Mouse (Mus musculus): ENCODE measurements around the gene Cdk5rap1. TPM values are rescaled to one million over a fixed set of nuclear protein-coding genes. Genes with fewer than 3 reads are reported as not detected.

The Cdk5rap1 gene
- polyA plus RNA-seq, 2 experiments = 4.2 to 10.0 TPM

GRCm38 (mm10) chr2:154374807-154375601 lies 2.2 kb upstream of the Cdk5rap1 start:
- no peak overlapping the region for H3K9ac ChIP-seq (replicated peaks)
- no peak for DNase-seq (ENCODE audit: low read depth in 3 of 3, low spot score in 3 of 3)
- H3K27ac ChIP-seq = no peak overlapping the region
- WGBS (ENCODE audit: insufficient replicate concordance) = 77% methylated on average over 6 of the region's 6 CpGs
- H3K9me3 ChIP-seq (ENCODE audit: control insufficient read depth, low read length) = no peaks in the 10 kb centered on the region
- H3K4me2 ChIP-seq (ENCODE audit: low read depth) = no peak overlapping the region
- H3K27me3 ChIP-seq (ENCODE audit: control insufficient read depth, insufficient read depth, low read length) = no peaks in the 10 kb centered on the region
- peaks cover 0 to 5% of the 10 kb centered on the region in 2 experiments; a peak in 1 of 4 replicates for H3K4me1 ChIP-seq (replicated peaks; ENCODE audit: control insufficient read depth in 2 of 2, insufficient read depth in 2 of 2, low read length in 1 of 2)
- TF ChIP-seq CTCF (IDR thresholded peaks at IDR 0.05; ENCODE audit: low read depth) (no peak), EP300 (IDR thresholded peaks at IDR 0.05; ENCODE audit: low read depth) (no peak)
- ATAC-seq (ENCODE audit: insufficient read depth) = no peak
- no peak overlapping the region for H3K4me3 ChIP-seq (ENCODE audit: insufficient read depth in 1 of 2, low read depth in 2 of 2, low read length in 2 of 2)
- no peaks in the 10 kb centered on the region for H3K36me3 ChIP-seq (replicated peaks; ENCODE audit: control insufficient read depth, insufficient read depth, low read depth)

DNA sequence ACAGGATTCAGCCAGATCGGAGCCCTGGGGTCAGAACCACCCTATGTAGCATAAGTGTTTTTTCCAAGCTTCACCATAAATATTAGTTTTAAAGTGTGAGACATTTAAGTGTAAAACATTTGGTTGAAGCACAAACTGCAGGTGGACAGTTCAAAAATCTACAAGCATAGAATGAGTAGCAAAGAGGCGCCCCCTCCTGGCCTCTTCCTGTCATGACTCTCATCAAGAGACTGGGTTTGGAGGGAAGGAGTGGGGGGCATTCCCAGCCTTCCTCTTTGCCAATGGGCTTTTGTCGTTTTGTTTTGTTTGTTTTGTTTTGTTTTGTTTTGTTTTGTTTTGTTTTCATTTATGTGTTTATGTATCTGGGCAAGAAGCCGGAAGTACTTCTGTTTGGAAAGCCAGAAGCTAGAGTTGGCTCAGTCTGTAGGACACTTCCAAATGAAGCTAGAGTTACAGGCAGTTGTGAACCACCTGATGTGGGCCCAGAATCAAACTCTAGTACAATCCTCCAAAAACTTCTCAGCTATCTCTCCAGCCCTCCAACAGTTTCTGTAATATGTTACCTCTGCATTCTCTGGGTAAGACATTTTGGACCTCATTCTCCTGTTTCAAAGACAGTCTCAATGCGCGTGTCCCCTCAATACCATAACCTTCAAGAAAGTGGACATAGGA lies 1.3 kb upstream of the Cdk5rap1 start:
- ATAC-seq (ENCODE audit: insufficient read depth) (no peak), DNase-seq (ENCODE audit: low read depth in 3 of 3, low spot score in 3 of 3) (peak; percentile 49 to 65 (median 50))
- 50% methylated on average over 6 of the region's 6 CpGs for WGBS (ENCODE audit: insufficient replicate concordance)
- TF ChIP-seq CTCF (IDR thresholded peaks at IDR 0.05; ENCODE audit: low read depth) (peak; percentile 82), EP300 (IDR thresholded peaks at IDR 0.05; ENCODE audit: low read depth) (no peak)
- Histone ChIP-seq H3K36me3 (replicated peaks; ENCODE audit: control insufficient read depth, insufficient read depth, low read depth) (no peaks in the 10 kb centered on the region), H3K9ac (replicated peaks) (no peak overlapping the region), H3K27me3 (ENCODE audit: control insufficient read depth, insufficient read depth, low read length) (no peaks in the 10 kb centered on the region), H3K4me1 (replicated peaks; ENCODE audit: control insufficient read depth in 2 of 2, insufficient read depth in 2 of 2, low read length in 1 of 2) (peaks cover 0 to 5% of the 10 kb centered on the region in 2 experiments; a peak in 1 of 4 replicates), H3K4me3 (ENCODE audit: insufficient read depth in 1 of 2, low read depth in 2 of 2, low read length in 2 of 2) (no peak overlapping the region), H3K27ac (no peak overlapping the region), H3K9me3 (ENCODE audit: control insufficient read depth, low read length) (no peaks in the 10 kb centered on the region), H3K4me2 (ENCODE audit: low read depth) (no peak overlapping the region)

GRCm38 (mm10) chr2:154372151-154372829 lies 520 bp downstream of the Cdk5rap1 start:
- peak overlapping the region; percentile 83 for H3K27ac ChIP-seq
- DNase-seq (ENCODE audit: low read depth in 3 of 3, low spot score in 3 of 3) (peak; percentile 78 to 81 (median 78)), ATAC-seq (ENCODE audit: insufficient read depth) (peak; percentile 90)
- H3K36me3 ChIP-seq (replicated peaks; ENCODE audit: control insufficient read depth, insufficient read depth, low read depth) = peaks cover 5% of the 10 kb centered on the region
- 1% methylated on average over 42 of the region's 42 CpGs for WGBS (ENCODE audit: insufficient replicate concordance)
- H3K9ac ChIP-seq (replicated peaks) = peak overlapping the region; percentile 89
- no peaks in the 10 kb centered on the region for H3K27me3 ChIP-seq (ENCODE audit: control insufficient read depth, insufficient read depth, low read length)
- H3K4me3 ChIP-seq (ENCODE audit: insufficient read depth in 1 of 2, low read depth in 2 of 2, low read length in 2 of 2) = peak overlapping the region; percentile 87 to 88
- peaks cover 0 to 5% of the 10 kb centered on the region in 2 experiments; a peak in 1 of 4 replicates for H3K4me1 ChIP-seq (replicated peaks; ENCODE audit: control insufficient read depth in 2 of 2, insufficient read depth in 2 of 2, low read length in 1 of 2)
- peak; percentile 29; the same call in 1 of the 2 replicates for TF ChIP-seq CTCF (IDR thresholded peaks at IDR 0.05; ENCODE audit: low read depth)
- no peak for TF ChIP-seq EP300 (IDR thresholded peaks at IDR 0.05; ENCODE audit: low read depth)
- H3K9me3 ChIP-seq (ENCODE audit: control insufficient read depth, low read length) = no peaks in the 10 kb centered on the region
- peak overlapping the region; percentile 75 for H3K4me2 ChIP-seq (ENCODE audit: low read depth)

GRCm38 (mm10) chr2:154367510-154367909 lies 5.3 kb downstream of the Cdk5rap1 start:
- peaks cover 11% of the 10 kb centered on the region for H3K36me3 ChIP-seq (replicated peaks; ENCODE audit: control insufficient read depth, insufficient read depth, low read depth)
- ATAC-seq (ENCODE audit: insufficient read depth) = no peak

More at GRCm38 (mm10) chr2:154367510-154367909, 5.3 kb downstream of the Cdk5rap1 start:
- H3K27me3 ChIP-seq (ENCODE audit: control insufficient read depth, insufficient read depth, low read length) = no peaks in the 10 kb centered on the region
- no peak overlapping the region for H3K4me3 ChIP-seq (ENCODE audit: insufficient read depth in 1 of 2, low read depth in 2 of 2, low read length in 2 of 2)
- no peak overlapping the region for H3K9ac ChIP-seq (replicated peaks)
- H3K9me3 ChIP-seq (ENCODE audit: control insufficient read depth, low read length) = no peaks in the 10 kb centered on the region
- H3K4me2 ChIP-seq (ENCODE audit: low read depth) = no peak overlapping the region
- TF ChIP-seq CTCF (IDR thresholded peaks at IDR 0.05; ENCODE audit: low read depth) (no peak), EP300 (IDR thresholded peaks at IDR 0.05; ENCODE audit: low read depth) (no peak)
- no peaks in the 10 kb centered on the region; a peak in 1 of 4 replicates for H3K4me1 ChIP-seq (replicated peaks; ENCODE audit: control insufficient read depth in 2 of 2, insufficient read depth in 2 of 2, low read length in 1 of 2)
- no peak for DNase-seq (ENCODE audit: low read depth in 3 of 3, low spot score in 3 of 3)
- H3K27ac ChIP-seq = no peak overlapping the region
- 70% methylated on average over 1 of the region's 1 CpGs for WGBS (ENCODE audit: insufficient replicate concordance)

Measured in liver, embryonic 14.5 days (tissue).